Mouse (Mus musculus) monocyte, adult 5-6 weeks (primary cell): Measurements from ENCODE around the gene Slc7a11. TPM values are rescaled to one million over a fixed set of nuclear protein-coding genes. Genes with fewer than 3 reads are reported as not detected.

Source experiments
- ATAC-seq: fragments of 153-309, 156-312 bp; replicated peaks from 2 replicates; pipeline ENCODE4 v1.8.0; 2017; ENCODE audit warnings: mild to moderate bottlenecking; ENCODE audit not compliant: low TSS enrichment, insufficient number of reproducible peaks, severe bottlenecking, poor library complexity, low FRiP score
- total RNA-seq: library from RNA; stranded (forward); fragments of 200-1000, 200-491, 200-594 nt; gene quantifications from 3 replicates; pipeline ENCODE4 v1.2.3, GENCODE M21; 2017

The Slc7a11 gene
- total RNA-seq, 1 experiment from 2014 or later = 6.0 TPM

DNA sequence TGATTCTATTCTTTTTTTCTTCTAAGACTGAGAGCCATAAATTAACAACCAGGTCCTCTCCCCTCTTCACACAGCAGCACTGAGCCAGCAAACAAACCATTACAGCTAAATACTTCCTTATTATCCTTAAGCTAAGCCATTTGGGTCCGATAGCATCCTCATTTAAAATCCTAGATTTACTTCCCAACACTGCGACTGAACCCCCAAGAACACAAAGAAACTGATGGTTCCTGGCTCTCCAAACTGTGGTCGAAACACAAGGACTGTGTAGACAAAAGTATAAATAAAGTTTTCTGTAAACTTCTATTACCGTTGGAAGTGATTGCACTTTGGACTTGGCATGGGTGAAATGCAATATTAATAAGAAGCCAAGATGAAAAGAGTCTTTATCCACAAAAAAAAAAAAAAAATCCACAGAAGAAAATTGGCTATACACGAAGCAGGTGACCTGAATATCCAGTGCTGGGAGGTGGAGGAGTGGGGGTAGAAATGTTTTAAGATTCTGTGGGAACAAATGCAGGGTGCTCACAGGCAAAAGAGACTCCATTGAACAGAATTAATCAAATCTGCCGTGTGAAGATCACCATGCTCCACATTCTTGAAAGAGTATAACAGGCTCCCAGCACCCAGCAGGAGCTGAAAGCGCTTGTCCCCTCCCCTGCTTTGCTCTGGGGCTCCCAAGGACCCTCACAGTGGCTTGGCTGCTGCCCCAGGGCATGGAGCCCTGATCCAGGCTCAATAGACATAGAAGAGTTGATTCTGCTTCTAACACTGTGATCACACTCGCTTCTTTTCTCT is 21.7 kb downstream of the Slc7a11 start:
- ATAC-seq = no peak

DNA sequence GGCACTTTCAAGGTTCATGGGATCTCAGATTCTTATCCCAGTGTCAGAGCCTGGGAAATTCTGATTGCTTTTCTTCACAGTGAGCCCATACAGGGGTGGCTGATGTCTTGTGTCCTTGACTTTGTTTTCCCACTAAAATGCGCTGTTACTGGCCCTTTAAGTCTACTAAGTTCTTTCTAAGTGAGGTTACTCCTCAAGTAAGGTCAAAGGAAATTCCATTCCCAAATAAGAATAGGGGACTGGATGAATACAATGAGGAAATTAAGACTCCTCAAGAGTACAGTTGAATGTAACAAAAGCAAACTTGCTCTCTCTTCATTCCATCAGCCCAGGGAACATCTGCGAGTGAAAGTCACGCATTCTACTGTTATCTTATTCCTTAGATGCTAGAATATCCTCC is 24.3 kb downstream of the Slc7a11 start:
- no peak for ATAC-seq

DNA sequence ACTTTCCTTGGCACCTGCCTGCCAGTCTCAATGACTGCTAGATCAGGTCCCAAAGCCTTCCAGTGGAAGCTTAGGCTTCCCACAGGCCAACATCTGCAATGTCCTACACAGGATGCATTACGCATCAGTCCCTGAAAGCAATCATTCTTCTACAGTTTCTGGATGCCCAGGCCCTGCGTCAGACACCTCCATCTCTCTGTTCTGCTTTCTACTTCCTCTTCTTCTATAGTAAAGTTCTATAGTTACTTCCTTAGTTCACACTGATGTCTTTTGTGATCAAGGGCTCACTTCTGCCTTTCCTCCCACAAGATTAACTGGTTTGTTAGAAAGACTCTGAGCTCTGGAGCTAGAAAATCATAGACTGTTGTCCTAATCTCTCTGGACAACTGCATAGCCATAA is 36.6 kb downstream of the Slc7a11 start:
- peak; percentile 87 for ATAC-seq

DNA sequence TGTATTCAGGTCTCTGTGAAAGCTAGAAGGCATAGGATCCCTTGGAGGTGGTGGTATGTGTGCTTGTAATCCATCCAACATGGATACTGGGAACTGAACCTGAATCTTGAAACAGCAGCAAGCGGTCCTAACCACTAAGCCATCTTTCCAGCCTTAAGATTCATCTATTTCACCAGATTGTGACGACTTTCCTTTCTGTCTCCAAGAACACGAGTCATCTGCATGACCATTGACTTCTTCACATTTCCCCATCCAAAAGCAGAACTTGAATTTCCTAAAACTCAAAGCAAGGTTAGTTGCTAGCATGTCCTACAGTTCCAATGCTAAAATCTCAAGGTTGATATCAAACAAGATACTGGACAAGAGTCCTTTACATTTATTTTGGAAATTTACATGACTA is 37.5 kb downstream of the Slc7a11 start:
- peak; percentile 75 for ATAC-seq

DNA sequence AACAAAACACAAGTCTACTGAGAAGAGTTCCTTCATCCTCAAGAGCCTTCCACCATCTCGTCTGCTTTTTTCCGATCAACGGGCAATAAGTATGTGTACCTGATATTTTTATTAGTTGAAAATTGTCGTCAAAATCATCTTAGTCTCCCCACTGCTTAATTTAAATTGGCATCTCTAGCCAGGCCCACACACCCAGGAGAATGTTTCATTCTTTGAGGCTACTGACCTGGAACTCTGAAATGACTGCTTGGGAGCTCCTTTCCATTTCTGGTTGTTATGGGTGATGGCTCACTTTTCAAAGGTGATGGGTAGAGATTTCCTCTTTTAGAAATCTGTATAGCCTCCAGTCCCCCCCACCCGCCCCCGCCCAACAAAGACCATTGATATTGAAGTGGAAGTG is 54.6 kb downstream of the Slc7a11 start:
- ATAC-seq = no peak

DNA sequence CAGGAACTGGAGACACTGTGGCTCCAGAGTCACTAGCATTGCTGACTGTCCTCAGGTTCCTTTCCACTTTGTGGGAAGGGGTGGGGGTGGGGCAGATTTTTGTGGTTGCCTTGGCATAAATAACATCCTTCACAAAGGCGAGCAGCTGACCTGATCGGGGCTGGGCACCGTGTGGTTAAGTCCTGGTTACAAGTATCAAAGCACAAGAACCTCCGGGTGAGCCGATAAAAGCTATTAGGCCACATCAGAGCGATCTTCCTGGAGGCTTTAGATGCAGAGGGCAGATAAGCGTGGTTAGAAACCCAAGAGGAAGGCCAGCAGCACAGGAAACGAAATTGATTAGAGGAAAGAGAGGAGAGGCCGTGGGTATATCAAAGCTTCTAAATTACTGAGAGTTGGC is 55.1 kb downstream of the Slc7a11 start:
- no peak for ATAC-seq

DNA sequence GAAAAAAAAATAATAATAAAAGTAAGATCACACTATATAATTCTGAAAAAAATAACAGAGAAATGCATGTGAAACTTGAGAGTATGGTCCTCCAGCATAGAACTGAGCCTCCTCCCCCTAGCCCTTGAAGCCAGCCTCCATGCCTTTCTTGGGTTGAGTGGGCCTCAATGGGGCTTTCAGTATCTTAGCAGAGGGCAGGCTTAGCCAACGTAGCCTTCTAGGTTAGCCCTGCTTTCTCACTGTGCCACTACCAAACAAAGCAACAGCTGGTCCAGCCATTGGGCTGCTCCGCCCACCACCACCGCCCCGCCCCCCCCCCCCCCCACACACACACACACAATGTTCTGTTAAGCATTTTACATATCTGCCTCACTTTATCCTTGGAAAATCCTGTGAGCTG is 56.1 kb downstream of the Slc7a11 start:
- ATAC-seq = no peak

DNA sequence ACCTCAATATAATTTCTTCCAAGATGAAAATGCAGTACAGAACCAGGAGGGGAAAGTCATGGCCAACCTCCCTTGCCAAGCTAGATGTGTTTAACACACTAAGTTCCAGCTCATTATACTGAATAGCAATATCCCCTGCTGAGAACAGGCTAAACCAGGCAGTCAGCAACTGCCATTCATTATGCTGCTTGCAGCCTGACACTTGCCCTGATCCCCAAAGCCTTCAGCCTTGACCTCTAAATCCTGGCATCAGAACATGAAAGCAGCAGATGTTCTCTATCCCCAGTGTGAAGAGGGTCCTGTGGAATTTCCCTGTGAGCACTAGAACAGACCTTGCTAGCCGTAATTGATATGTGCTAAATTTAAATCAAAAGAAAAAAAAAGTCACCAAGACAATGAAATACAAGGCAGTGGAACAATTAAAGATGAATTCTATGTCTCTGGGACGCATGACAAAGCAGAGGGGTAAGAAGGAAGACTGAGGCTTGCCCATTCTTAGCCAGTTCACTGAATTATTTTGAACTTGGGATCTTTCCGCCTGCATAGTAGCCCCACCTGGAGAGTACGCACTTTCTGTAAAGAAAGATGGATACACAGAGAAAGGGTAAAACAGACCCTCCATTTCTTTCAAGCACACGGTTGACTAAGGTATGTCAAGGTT is 56.7 kb downstream of the Slc7a11 start:
- ATAC-seq = no peak

DNA sequence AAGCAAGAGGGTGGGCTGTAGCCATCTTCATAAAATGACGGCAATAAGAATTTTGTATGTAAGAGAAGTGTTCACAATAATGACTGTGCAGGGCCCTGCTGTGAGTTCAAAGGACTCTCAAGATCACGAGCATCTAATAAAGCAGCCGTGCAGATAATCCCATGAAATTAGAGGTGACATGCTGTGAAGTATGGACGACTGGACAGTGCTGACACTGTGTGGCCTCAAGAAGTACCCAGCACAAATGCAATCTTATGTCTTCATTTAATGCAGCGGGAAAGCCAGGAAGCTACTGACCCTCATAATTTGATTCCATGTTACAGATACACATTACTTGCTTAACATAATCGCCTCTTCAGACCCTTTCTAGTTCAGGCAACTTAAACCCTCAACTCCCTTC is 57.3 kb downstream of the Slc7a11 start:
- no peak for ATAC-seq

DNA sequence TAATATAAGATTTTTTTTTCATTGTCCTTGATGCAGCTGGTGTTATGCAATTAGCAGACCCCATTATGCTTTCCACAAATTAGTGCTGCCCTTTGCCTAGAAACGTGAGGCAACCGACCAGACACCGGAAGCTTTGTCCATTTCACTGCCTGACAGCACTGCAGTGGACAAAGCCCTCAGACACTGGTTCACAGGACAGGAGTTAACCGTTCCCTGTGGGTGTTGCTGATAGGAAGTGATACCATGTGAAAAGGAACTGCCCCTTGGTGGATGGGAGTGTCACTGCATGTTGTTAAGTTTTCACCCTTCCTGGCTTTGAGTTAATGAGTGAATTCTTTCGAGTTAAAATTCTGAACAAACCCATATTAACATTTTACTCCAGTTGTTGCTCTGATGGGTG is 60.7 kb downstream of the Slc7a11 start:
- ATAC-seq = peak; percentile 77

DNA sequence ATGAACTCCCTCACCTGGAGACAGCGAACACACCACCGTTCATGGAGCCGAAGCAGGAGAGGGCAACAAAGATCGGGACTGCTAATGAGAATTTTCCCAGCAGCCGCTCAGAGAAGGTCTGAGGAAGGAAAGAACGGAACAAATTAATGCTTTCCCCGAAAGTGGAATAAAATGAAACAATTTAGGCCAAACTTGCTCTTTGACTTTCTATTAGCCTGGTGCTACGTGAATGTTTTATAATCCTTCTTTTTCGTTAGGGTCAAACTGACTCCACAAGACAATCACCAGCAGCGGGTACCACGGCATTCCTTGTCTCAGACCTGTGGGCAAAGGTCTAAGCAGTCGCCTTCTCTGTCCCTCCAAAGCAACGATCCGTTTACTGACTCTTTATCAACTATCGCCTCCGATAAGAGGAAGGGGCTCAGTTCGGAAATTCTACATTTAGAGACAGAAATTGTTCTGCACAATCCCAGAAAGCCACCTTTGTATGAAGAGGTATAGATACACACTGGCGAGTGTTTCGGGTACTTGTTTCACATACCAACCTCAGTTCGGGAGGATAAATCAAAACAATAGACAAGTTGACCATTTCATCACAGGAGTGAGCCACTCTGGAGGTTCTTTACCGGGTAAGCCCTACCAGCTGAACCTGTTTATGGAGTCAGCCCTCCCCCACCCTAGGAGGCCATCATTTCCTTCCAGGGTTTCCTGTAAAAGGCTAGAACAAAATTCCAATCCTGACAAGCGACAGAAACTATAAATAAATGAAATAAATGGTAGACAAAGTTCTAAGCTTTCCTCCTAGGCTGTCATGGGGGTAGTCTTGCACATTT is 61.3 kb downstream of the Slc7a11 start:
- no peak for ATAC-seq

DNA sequence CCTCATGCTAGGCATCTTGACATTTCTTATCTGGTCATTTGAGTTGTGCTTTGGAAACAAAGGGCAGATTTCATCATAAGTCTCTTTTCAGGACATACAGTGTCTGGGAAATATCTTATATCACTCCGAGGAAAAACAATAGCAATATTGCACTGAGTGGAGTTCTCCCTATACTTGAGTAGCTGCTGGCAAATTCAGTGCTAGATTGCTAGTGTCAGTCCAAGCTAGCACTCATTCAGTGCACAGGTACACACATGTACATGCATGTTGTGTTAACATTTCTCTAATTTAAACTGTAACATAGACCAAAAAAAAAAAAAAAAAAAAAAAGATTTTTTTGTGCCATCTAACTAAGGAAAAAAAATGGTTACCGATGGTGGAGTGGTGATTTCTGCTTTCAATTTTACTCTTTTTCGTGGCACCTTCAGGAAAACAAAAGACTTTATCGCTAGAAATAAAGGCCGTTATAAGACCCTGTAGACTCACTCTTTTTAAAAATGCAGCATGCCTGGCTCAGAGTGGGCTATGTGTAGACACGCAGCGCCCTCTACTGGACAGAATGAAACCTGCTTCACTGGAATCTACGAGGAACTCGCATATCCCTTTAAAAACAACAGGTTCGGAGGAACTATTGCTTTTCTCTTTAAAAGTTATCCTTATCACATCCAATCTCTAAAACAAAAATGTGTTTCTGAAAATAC is 62.1 kb downstream of the Slc7a11 start:
- ATAC-seq = peak; percentile 57; the same call in 1 of the 2 replicates

DNA sequence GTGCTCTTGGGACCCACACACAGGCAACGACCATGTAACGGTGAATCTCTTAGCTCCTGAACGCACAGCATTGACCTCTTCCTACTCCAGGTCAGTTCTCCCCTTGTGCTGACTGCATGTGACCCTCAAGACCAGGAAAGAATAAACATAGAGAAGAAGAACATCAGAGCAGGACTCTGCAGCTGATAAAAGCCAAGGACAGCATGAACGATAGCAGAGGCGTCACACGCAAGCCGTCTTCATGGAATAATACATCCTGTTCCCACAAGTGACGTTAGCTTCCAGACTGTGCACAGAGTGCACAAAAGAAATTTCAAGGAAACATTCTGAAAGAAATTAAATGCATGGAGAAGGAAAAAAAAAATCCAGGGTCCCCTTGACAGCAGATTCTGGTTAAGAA is 63.5 kb downstream of the Slc7a11 start:
- ATAC-seq = no peak

DNA sequence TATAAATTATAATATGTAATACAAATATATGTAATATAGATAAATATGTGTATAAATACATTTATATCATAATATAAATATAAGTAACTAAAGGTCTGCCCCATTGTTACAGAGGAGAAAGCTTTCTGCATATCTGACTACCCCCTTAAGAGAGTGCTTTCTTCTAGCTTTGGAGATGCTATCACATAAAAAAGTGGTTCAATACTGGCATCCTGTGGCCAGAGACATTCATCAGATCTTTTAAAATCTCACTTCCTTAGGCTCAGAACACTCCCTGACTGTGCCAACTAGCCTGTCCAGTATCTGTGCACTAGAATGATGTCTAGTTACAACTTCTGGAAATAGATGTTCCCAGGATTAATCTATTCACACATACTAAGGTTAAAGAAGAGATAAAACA is 67.9 kb downstream of the Slc7a11 start:
- ATAC-seq = no peak

DNA sequence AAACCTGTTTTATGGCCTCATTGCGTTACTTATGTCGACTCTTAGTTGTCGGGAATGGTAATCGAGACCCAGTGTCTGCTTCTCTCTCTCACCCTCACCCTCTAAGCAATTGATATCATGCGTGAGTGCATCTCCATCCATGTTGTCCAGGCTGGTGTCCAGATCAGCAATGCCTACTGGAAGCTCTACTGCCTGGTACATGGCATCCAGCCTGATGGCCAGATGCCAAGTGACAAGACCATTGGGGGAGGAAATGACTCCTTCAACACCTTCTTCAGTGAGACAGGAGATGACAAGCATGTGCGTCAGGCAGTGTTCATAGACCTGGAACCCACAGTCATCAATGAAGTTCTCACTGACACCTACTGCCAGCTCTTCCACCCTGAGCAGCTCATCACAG is 73.6 kb downstream of the Slc7a11 start:
- no peak for ATAC-seq

DNA sequence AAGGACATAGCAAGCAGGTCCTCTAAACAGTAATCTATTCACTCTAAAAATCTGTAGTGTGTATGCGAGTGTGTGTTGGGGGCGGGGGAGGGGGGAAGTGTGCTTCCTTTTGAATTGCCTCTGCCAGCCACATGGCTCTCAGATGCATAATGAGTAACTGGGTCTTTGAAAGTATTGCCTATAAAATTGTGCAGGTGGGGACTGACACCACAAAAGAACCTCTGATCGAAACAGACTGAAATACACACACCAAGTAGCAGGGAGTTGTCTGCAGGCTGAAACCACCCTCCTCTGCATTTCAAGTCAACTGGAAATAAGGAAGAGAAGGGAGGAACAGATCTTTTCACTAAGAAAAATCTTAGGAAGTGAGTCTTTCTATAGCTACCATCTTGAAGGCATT is 76.2 kb downstream of the Slc7a11 start:
- ATAC-seq = no peak

DNA sequence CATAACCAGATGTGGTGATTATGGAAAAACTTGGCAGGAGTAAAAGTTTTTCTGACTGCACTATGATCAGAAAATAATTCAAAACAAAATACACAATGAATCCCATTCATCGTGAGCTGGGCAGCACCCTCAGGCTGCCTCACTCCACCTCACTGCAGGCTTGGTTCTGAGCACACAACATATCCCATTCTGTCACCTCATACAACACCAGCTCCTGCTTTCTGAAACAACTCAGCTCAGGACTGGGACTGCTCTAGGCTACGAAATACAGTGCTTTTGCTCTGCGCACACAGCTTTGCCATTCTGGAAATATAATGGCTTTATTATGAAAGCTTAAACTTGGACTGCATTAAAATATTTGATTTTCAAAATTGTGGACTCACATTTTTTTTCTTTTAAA is 79.8 kb downstream of the Slc7a11 start:
- ATAC-seq = no peak

DNA sequence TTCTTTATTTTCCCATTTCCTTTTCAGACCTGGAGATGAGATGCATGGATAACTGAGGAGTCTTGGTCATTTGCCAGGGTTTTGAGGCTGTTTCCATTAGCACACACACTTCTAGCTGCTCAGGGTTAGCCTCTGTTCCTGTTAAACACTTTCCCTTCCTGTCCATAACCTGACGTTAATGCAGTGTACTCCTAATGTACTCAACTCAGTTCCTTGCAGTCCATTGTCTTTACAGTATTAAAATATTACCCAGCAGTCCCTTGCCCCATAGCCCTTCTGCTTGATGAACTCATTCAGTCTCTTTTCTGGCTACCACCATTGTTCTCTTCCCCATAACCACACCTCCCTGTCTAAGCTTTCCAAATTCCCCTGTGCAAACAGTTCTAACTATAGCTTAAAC is 96.3 kb downstream of the Slc7a11 start:
- no peak for ATAC-seq

DNA sequence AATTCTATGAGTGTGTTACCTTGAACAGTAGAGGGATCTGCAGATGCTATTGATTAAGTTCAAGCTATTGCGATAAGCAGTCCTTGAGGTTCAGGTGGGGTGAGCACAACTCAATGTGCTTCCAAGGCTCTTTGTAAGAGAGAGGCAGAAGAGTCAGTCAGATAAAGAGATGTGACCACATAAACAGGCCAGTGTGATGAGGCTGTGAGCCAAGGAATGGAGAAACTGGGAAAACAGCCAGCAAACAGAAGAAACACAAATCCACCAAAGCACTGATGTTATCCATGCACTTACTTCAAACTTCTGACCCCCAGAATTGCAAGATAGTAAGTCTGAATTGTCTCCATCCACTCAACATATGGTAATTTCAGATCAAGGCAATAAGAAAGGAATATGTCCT is 99.0 kb downstream of the Slc7a11 start:
- ATAC-seq = no peak
